Mouse (Mus musculus): Measurements from ENCODE around the gene St8sia2. TPM values are rescaled to one million over a fixed set of nuclear protein-coding genes. Genes with fewer than 3 reads are reported as not detected.
A peak's percentile ranks its signal among the peaks of the same experiment; 100 is the strongest.

The St8sia2 gene
- total RNA-seq, 2 experiments from 2014 or later: 0.07 TPM; not detected in 1

GRCm38 (mm10) chr7:73989366-73989765, 24.1 kb downstream of the St8sia2 start:
- no peak for ATAC-seq (ENCODE audit: poor library complexity, severe bottlenecking)

- ATAC-seq (ENCODE audit: poor library complexity, severe bottlenecking): peak; percentile 74
These were observed 41.3 kb downstream of the St8sia2 start for GRCm38 (mm10) chr7:73972157-73972556.

- no peak for ATAC-seq (ENCODE audit: poor library complexity, severe bottlenecking)
These were observed 48.3 kb downstream of the St8sia2 start for GRCm38 (mm10) chr7:73965164-73965563.

GRCm38 (mm10) chr7:73962431-73962830, 51.1 kb downstream of the St8sia2 start:
- ATAC-seq (ENCODE audit: poor library complexity, severe bottlenecking): no peak

GRCm38 (mm10) chr7:73954441-73954840, 59.0 kb downstream of the St8sia2 start:
- no peak for ATAC-seq (ENCODE audit: poor library complexity, severe bottlenecking)

- no peak for ATAC-seq (ENCODE audit: poor library complexity, severe bottlenecking)
These were observed 60.4 kb downstream of the St8sia2 start for GRCm38 (mm10) chr7:73953131-73953530.

GRCm38 (mm10) chr7:73941640-73942039, 71.8 kb downstream of the St8sia2 start:
- ATAC-seq (ENCODE audit: poor library complexity, severe bottlenecking): no peak

GRCm38 (mm10) chr7:73939236-73939635, 74.3 kb downstream of the St8sia2 start:
- ATAC-seq (ENCODE audit: poor library complexity, severe bottlenecking): no peak

- no peak for ATAC-seq (ENCODE audit: poor library complexity, severe bottlenecking)
These were observed 75.3 kb downstream of the St8sia2 start for GRCm38 (mm10) chr7:73938046-73938810.

GRCm38 (mm10) chr7:73936119-73936518, 77.4 kb downstream of the St8sia2 start:
- no peak for ATAC-seq (ENCODE audit: poor library complexity, severe bottlenecking)

GRCm38 (mm10) chr7:73935703-73936102, 77.8 kb downstream of the St8sia2 start:
- no peak for ATAC-seq (ENCODE audit: poor library complexity, severe bottlenecking)

- no peak for ATAC-seq (ENCODE audit: poor library complexity, severe bottlenecking)
These were observed 80.5 kb downstream of the St8sia2 start for GRCm38 (mm10) chr7:73933036-73933435.

- ATAC-seq (ENCODE audit: poor library complexity, severe bottlenecking): no peak
These were observed 92.5 kb downstream of the St8sia2 start for GRCm38 (mm10) chr7:73920921-73921485.

- ATAC-seq (ENCODE audit: poor library complexity, severe bottlenecking): no peak
These were observed 95.7 kb downstream of the St8sia2 start for GRCm38 (mm10) chr7:73917633-73918311.

- ATAC-seq (ENCODE audit: poor library complexity, severe bottlenecking): no peak
These were observed 101.6 kb downstream of the St8sia2 start for GRCm38 (mm10) chr7:73911899-73912298.

- no peak for ATAC-seq (ENCODE audit: poor library complexity, severe bottlenecking)
These were observed 102.6 kb downstream of the St8sia2 start for GRCm38 (mm10) chr7:73910843-73911242.

GRCm38 (mm10) chr7:73909432-73910205, 103.9 kb downstream of the St8sia2 start:
- no peak for ATAC-seq (ENCODE audit: poor library complexity, severe bottlenecking)

GRCm38 (mm10) chr7:73894506-73894905, 119.0 kb downstream of the St8sia2 start:
- no peak for ATAC-seq (ENCODE audit: poor library complexity, severe bottlenecking)

GRCm38 (mm10) chr7:73891830-73892229, 121.7 kb downstream of the St8sia2 start:
- ATAC-seq (ENCODE audit: poor library complexity, severe bottlenecking): no peak

- no peak for ATAC-seq (ENCODE audit: poor library complexity, severe bottlenecking)
These were observed 122.4 kb downstream of the St8sia2 start for GRCm38 (mm10) chr7:73890891-73891610.

All from megakaryocyte, adult 5-6 weeks (primary cell).